Mouse (Mus musculus) small intestine, adult 2 months (tissue): ENCODE results near the gene Ugt1a9. TPM values are rescaled to one million over a fixed set of nuclear protein-coding genes. Genes with fewer than 3 reads are reported as not detected.

Experiments used
- H3K27ac ChIP-seq: fragments of 200-500 bp; 2 replicates; pipeline ENCODE4 v1.5.1; 2012; ENCODE audit warnings: low read depth, low read length, control low read depth, inconsistent platforms; ENCODE audit not compliant: insufficient read depth
- H3K27me3 ChIP-seq: fragments of 200-500 bp; 2 replicates; pipeline ENCODE4 v1.6.1; 2012; ENCODE audit warnings: mild to moderate bottlenecking, moderate library complexity, low read length, inconsistent platforms; ENCODE audit not compliant: control insufficient read depth, insufficient read depth
- H3K36me3 ChIP-seq: fragments of 200-500 bp; 2 replicates; pipeline ENCODE4 v1.6.1; 2012; ENCODE audit warnings: mild to moderate bottlenecking, low read length, control low read depth, inconsistent platforms; ENCODE audit not compliant: control insufficient read depth, insufficient read depth
- H3K4me1 ChIP-seq: fragments of 200-500 bp; 2 replicates; pipeline ENCODE4 v1.6.1; 2012; ENCODE audit warnings: low read length, inconsistent platforms, mixed read lengths; ENCODE audit not compliant: control insufficient read depth, insufficient read depth, insufficient read length
- H3K4me3 ChIP-seq: fragments of 200-500 bp; 2 replicates; pipeline ENCODE4 v1.5.1; 2012; ENCODE audit warnings: low read depth, mild to moderate bottlenecking, control low read depth, inconsistent platforms, low read length, moderate library complexity
- CTCF ChIP-seq: fragments of 200-500 bp; IDR thresholded peaks from 2 replicates; pipeline ENCODE4 v1.5.1; 2012; ENCODE audit warnings: low read depth, mild to moderate bottlenecking, control low read depth, inconsistent platforms, low read length, moderate library complexity, mixed read lengths; ENCODE audit not compliant: insufficient replicate concordance, insufficient read length; ENCODE audit errors: extremely low read depth
- POLR2A ChIP-seq: fragments of 200-500 bp; IDR thresholded peaks from 2 replicates; pipeline ENCODE4 v1.6.1; 2012; ENCODE audit warnings: low read depth, mild to moderate bottlenecking, control low read depth, inconsistent platforms, low read length, moderate library complexity
- WGBS: fragments of 180-500 bp; shearing (Covaris S2); methylation state at CpG from one replicate; pipeline ENCODE4 v1.1.7; 2018; 5-methylcytosine and 5-hydroxymethylcytosine counted together
- polyA plus RNA-seq: library from polyadenylated mRNA; depleted of rRNA; stranded (reverse); fragments of >200 nt; gene quantifications from 2 replicates; pipeline ENCODE4 v1.2.3, GENCODE M21; 2012

Ugt1a9 gene
- polyA plus RNA-seq, 1 experiment: 0.37 TPM

- Histone ChIP-seq H3K36me3 (no peaks in the 10 kb centered on the region), H3K27me3 (no peaks in the 10 kb centered on the region), H3K27ac (no peak overlapping the region), H3K4me1 (peaks cover 2% of the 10 kb centered on the region; the same call in 1 of the 2 replicates), H3K4me3 (no peak overlapping the region)
- TF ChIP-seq CTCF (no peak), POLR2A (no peak)
- 67% methylated on average over 2 of the region's 2 CpGs for WGBS
Observed at GRCm38 (mm10) chr1:88199996-88200395, 129.4 kb downstream of the Ugt1a9 start.

GRCm38 (mm10) chr1:88200456-88200855, 129.9 kb downstream of the Ugt1a9 start, which contains the start of gene Ugt1a2:
Gene Ugt1a2 (plus strand): TSS chr1:88200601.
- Histone ChIP-seq H3K4me3 (no peak within 1 kb of the TSS), H3K36me3 (no peaks in the 10 kb centered on the region), H3K4me1 (peaks cover 5% of the 10 kb centered on the region), H3K27ac (no peak within 1 kb of the TSS), H3K27me3 (no peaks in the 10 kb centered on the region)
- TF ChIP-seq POLR2A (no peak), CTCF (no peak)
- 63% methylated on average over 7 of the region's 7 CpGs for WGBS

- Histone ChIP-seq H3K27me3 (no peaks in the 10 kb centered on the region), H3K27ac (peak within 1 kb of the TSS; percentile 64), H3K4me1 (peaks cover 18% of the 10 kb centered on the region), H3K4me3 (peak within 1 kb of the TSS; percentile 65), H3K36me3 (no peaks in the 10 kb centered on the region)
- WGBS: 44% methylated on average over 62 of the region's 62 CpGs
- TF ChIP-seq CTCF (no peak), POLR2A (no peak)
Observed at GRCm38 (mm10) chr1:88205294-88205922, 134.8 kb downstream of the Ugt1a9 start, which contains the start of gene Dnajb3. Gene Dnajb3 (minus strand): TSS chr1:88205782.

DNA sequence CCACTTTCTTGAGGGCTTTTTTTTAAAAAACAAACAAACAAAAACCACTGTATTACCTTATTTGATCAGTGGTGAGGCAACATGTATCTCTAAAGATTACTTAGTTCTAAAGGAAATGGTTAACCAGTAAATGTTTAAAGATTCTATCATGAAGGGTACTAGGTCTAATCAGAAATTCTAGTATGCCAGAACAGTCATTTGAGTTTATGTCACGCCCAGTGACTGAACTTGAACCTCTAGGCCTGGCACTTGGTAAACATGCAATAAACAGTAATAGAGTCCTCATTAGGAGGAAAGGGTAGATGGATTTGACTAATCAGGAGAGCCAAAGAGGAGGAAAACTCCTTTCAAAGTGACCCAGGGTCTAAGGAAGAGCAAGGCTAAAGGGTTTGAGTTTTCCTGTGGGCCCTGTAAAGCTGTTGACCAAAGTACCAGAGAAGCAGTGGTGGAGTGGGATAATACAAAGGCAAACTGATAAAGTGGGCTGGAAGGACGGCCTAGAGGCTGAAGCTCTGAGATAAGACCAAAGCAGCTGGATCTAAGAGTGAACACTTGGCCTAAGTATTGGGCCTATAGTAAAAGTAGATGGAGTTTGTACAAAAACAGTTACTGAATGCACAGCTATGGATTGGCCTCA, 136.4 kb downstream of the Ugt1a9 start:
- H3K4me3 ChIP-seq: no peak overlapping the region
- peaks cover 21% of the 10 kb centered on the region for H3K4me1 ChIP-seq
- WGBS: 31% methylated on average over 2 of the region's 2 CpGs
- H3K36me3 ChIP-seq: no peaks in the 10 kb centered on the region
- peak overlapping the region; percentile 91 for H3K27ac ChIP-seq
- H3K27me3 ChIP-seq: no peaks in the 10 kb centered on the region
- no peak for TF ChIP-seq POLR2A
- TF ChIP-seq CTCF: no peak

DNA sequence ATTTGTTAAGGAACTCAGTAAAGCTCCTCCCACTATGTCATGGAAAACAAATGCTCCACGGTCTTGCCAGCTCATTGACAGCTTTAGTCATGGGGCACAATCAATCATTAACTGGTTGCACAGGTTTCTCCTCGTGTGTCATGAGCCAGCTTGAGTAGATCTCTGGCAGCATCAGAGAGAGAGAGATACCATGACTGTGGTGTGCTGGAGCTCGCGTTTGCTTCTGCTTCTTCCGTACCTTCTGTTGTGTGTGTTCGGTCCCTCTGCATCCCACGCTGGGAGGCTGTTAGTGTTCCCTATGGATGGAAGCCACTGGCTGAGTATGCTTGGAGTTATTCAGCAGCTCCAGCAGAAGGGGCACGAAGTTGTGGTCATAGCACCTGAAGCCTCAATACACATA, 141.2 kb downstream of the Ugt1a9 start, which contains the start of gene Ugt1a1:
Gene Ugt1a1, plus strand, starts transcription at position 148 of the 400 bp plus-strand sequence.
- no peaks in the 10 kb centered on the region for H3K27me3 ChIP-seq
- no peak for TF ChIP-seq CTCF
- no peak for TF ChIP-seq POLR2A
- WGBS: 44% methylated on average over 8 of the region's 8 CpGs
- peaks cover 24% of the 10 kb centered on the region for H3K4me1 ChIP-seq
- peak within 1 kb of the TSS; percentile 67 for H3K27ac ChIP-seq
- H3K4me3 ChIP-seq: peak within 1 kb of the TSS; percentile 31
- H3K36me3 ChIP-seq: peaks cover 5% of the 10 kb centered on the region

GRCm38 (mm10) chr1:88212341-88213045, 141.9 kb downstream of the Ugt1a9 start:
- Histone ChIP-seq H3K36me3 (peaks cover 8% of the 10 kb centered on the region), H3K4me3 (peak overlapping the region; percentile 31), H3K4me1 (peaks cover 22% of the 10 kb centered on the region), H3K27ac (peak overlapping the region; percentile 67), H3K27me3 (no peaks in the 10 kb centered on the region)
- TF ChIP-seq CTCF: no peak
- TF ChIP-seq POLR2A: no peak
- 47% methylated on average over 8 of the region's 8 CpGs for WGBS

GRCm38 (mm10) chr1:88213061-88213460, 142.5 kb downstream of the Ugt1a9 start:
- Histone ChIP-seq H3K4me1 (peaks cover 19% of the 10 kb centered on the region), H3K36me3 (peaks cover 8% of the 10 kb centered on the region), H3K27ac (peak overlapping the region; percentile 67), H3K4me3 (no peak overlapping the region), H3K27me3 (no peaks in the 10 kb centered on the region)
- WGBS: 67% methylated on average over 1 of the region's 1 CpGs
- no peak for TF ChIP-seq CTCF
